Mouse (Mus musculus): ENCODE data around the gene Pcnt. TPM values are rescaled to one million over a fixed set of nuclear protein-coding genes. Genes with fewer than 3 reads are reported as not detected.

Gene Pcnt
- total RNA-seq, 4 experiments from 2014 or later, result 46.5 to 61.5 (median 54.6) TPM

GRCm38 (mm10) chr10:76416811-76417210 is 25.8 kb downstream of the Pcnt start:
- peak; percentile 53 for DNase-seq (ENCODE audit: low spot score)

GRCm38 (mm10) chr10:76408520-76408919 is 34.1 kb downstream of the Pcnt start:
- no peak for DNase-seq (ENCODE audit: low spot score)

GRCm38 (mm10) chr10:76392596-76392995 is 50.0 kb downstream of the Pcnt start:
- DNase-seq (ENCODE audit: low spot score), result no peak

- no peak for DNase-seq (ENCODE audit: low spot score)
These were observed 50.8 kb downstream of the Pcnt start for GRCm38 (mm10) chr10:76391786-76392185.

- DNase-seq (ENCODE audit: low spot score), result peak; percentile 19
These were observed 51.4 kb downstream of the Pcnt start for GRCm38 (mm10) chr10:76391166-76391565.

- DNase-seq (ENCODE audit: low spot score), result no peak
These were observed 67.6 kb downstream of the Pcnt start for GRCm38 (mm10) chr10:76374981-76375380.

- no peak for DNase-seq (ENCODE audit: low spot score)
These were observed 70.8 kb downstream of the Pcnt start for GRCm38 (mm10) chr10:76371736-76372135.

GRCm38 (mm10) chr10:76368766-76369165 is 73.8 kb downstream of the Pcnt start:
- DNase-seq (ENCODE audit: low spot score), result no peak

GRCm38 (mm10) chr10:76363233-76363632 is 79.4 kb downstream of the Pcnt start:
- no peak for DNase-seq (ENCODE audit: low spot score)

GRCm38 (mm10) chr10:76358468-76358867 is 84.1 kb downstream of the Pcnt start:
- DNase-seq (ENCODE audit: low spot score), result no peak

GRCm38 (mm10) chr10:76357286-76357875 is 85.2 kb downstream of the Pcnt start:
- no peak for DNase-seq (ENCODE audit: low spot score)

- no peak for DNase-seq (ENCODE audit: low spot score)
These were observed 87.6 kb downstream of the Pcnt start for GRCm38 (mm10) chr10:76354974-76355373.

GRCm38 (mm10) chr10:76353986-76354385 is 88.6 kb downstream of the Pcnt start:
- DNase-seq (ENCODE audit: low spot score), result no peak

- DNase-seq (ENCODE audit: low spot score), result peak; percentile 13
These were observed 90.6 kb downstream of the Pcnt start for GRCm38 (mm10) chr10:76351953-76352352.

- peak; percentile 45 for DNase-seq (ENCODE audit: low spot score)
These were observed 96.0 kb downstream of the Pcnt start for GRCm38 (mm10) chr10:76346589-76346988.

GRCm38 (mm10) chr10:76346043-76346491 is 96.5 kb downstream of the Pcnt start:
- no peak for DNase-seq (ENCODE audit: low spot score)

GRCm38 (mm10) chr10:76345540-76345902 is 97.1 kb downstream of the Pcnt start:
- DNase-seq (ENCODE audit: low spot score), result no peak

- peak; percentile 93 for DNase-seq (ENCODE audit: low spot score)
These were observed 97.7 kb downstream of the Pcnt start, which contains the start of gene Dip2a for GRCm38 (mm10) chr10:76344711-76345539. TSS of gene Dip2a (minus strand) at chr10:76345291.

- no peak for DNase-seq (ENCODE audit: low spot score)
These were observed 108.2 kb downstream of the Pcnt start for GRCm38 (mm10) chr10:76334350-76334749.

GRCm38 (mm10) chr10:76332040-76332439 is 110.5 kb downstream of the Pcnt start:
- DNase-seq (ENCODE audit: low spot score), result no peak

GRCm38 (mm10) chr10:76329093-76329492 is 113.5 kb downstream of the Pcnt start:
- DNase-seq (ENCODE audit: low spot score), result no peak

- DNase-seq (ENCODE audit: low spot score), result no peak
These were observed 114.0 kb downstream of the Pcnt start for GRCm38 (mm10) chr10:76328574-76328973.
